Mouse (Mus musculus): ENCODE data around the gene Rin2. TPM values are rescaled to one million over a fixed set of nuclear protein-coding genes. Genes with fewer than 3 reads are reported as not detected.
A peak's percentile ranks its signal among the peaks of the same experiment; 100 is the strongest.

Rin2 gene
- total RNA-seq, 4 experiments from 2014 or later: 28.4 to 45.9 (median 35.7) TPM

- DNase-seq (ENCODE audit: low spot score in 2 of 2): no peak
These were observed 55.3 kb downstream of the Rin2 start for GRCm38 (mm10) chr2:145730189-145730880.

GRCm38 (mm10) chr2:145730905-145731304, 55.9 kb downstream of the Rin2 start:
- no peak for DNase-seq (ENCODE audit: low spot score in 2 of 2)

GRCm38 (mm10) chr2:145735079-145735478, 60.1 kb downstream of the Rin2 start:
- no peak for DNase-seq (ENCODE audit: low spot score in 2 of 2)

- no peak for DNase-seq (ENCODE audit: low spot score in 2 of 2)
These were observed 61.5 kb downstream of the Rin2 start for GRCm38 (mm10) chr2:145736543-145736942.

GRCm38 (mm10) chr2:145737196-145737595, 62.2 kb downstream of the Rin2 start:
- no peak for DNase-seq (ENCODE audit: low spot score in 2 of 2)

GRCm38 (mm10) chr2:145740729-145741128, 65.7 kb downstream of the Rin2 start:
- DNase-seq (ENCODE audit: low spot score in 2 of 2): no peak

- DNase-seq (ENCODE audit: low spot score in 2 of 2): no peak
These were observed 68.0 kb downstream of the Rin2 start for GRCm38 (mm10) chr2:145742795-145743710.

- no peak for DNase-seq (ENCODE audit: low spot score in 2 of 2)
These were observed 71.4 kb downstream of the Rin2 start for GRCm38 (mm10) chr2:145746406-145746805.

- no peak for DNase-seq (ENCODE audit: low spot score in 2 of 2)
These were observed 74.6 kb downstream of the Rin2 start for GRCm38 (mm10) chr2:145749645-145750044.

GRCm38 (mm10) chr2:145752572-145752971, 77.6 kb downstream of the Rin2 start:
- DNase-seq (ENCODE audit: low spot score in 2 of 2): no peak

- no peak for DNase-seq (ENCODE audit: low spot score in 2 of 2)
These were observed 79.0 kb downstream of the Rin2 start for GRCm38 (mm10) chr2:145753973-145754372.

GRCm38 (mm10) chr2:145755864-145756822, 81.1 kb downstream of the Rin2 start:
- no peak for DNase-seq (ENCODE audit: low spot score in 2 of 2)

- DNase-seq (ENCODE audit: low spot score in 2 of 2): no peak
These were observed 85.1 kb downstream of the Rin2 start for GRCm38 (mm10) chr2:145760121-145760520.

- DNase-seq (ENCODE audit: low spot score in 2 of 2): no peak
These were observed 86.4 kb downstream of the Rin2 start for GRCm38 (mm10) chr2:145761436-145761835.

- DNase-seq (ENCODE audit: low spot score in 2 of 2): no peak
These were observed 94.9 kb downstream of the Rin2 start for GRCm38 (mm10) chr2:145769964-145770363.

GRCm38 (mm10) chr2:145770730-145771536, 95.9 kb downstream of the Rin2 start:
- DNase-seq (ENCODE audit: low spot score in 2 of 2): peak in 1 of 2 experiments; percentile 25

- no peak for DNase-seq (ENCODE audit: low spot score in 2 of 2)
These were observed 108.2 kb downstream of the Rin2 start for GRCm38 (mm10) chr2:145783247-145783646.

- DNase-seq (ENCODE audit: low spot score in 2 of 2): no peak
These were observed 109.4 kb downstream of the Rin2 start for GRCm38 (mm10) chr2:145784246-145784935.

GRCm38 (mm10) chr2:145784964-145785363, 109.9 kb downstream of the Rin2 start:
- no peak for DNase-seq (ENCODE audit: low spot score in 2 of 2)

All from layer of hippocampus, adult 8-10 months (tissue).